Mouse (Mus musculus): ENCODE data around the gene Ankfn1. TPM values are rescaled to one million over a fixed set of nuclear protein-coding genes. Genes with fewer than 3 reads are reported as not detected.

Gene Ankfn1
- 2.0 and 2.1 TPM in 2 replicates for polyA plus RNA-seq (2014; fragmentation: Nextera tagmentation; extraction: Ambion mirVana)

- no peak for TF ChIP-seq CTCF (IDR thresholded peaks at IDR 0.05; ENCODE audit: low read depth)
- Histone ChIP-seq H3K9ac (no peak within 1 kb of the TSS), H3K27me3 (ENCODE audit: insufficient read depth, low read length) (no peaks in the 10 kb centered on the region), H3K4me3 (ENCODE audit: low read depth, low read length) (no peak within 1 kb of the TSS), H3K36me3 (ENCODE audit: insufficient read depth) (no peaks in the 10 kb centered on the region), H3K9me3 (ENCODE audit: low read depth, low read length) (no peaks in the 10 kb centered on the region), H3K4me1 (ENCODE audit: insufficient read depth) (no peaks in the 10 kb centered on the region), H3K27ac (ENCODE audit: low read depth) (no peak within 1 kb of the TSS), H3K4me2 (no peak within 1 kb of the TSS)
- WGBS: 39% methylated on average over 7 of the region's 7 CpGs
- DNase-seq (no peak), ATAC-seq (ENCODE audit: insufficient read depth) (no peak)
These were observed at the start of gene Ankfn1 for GRCm38 (mm10) chr11:89777431-89777830. Gene Ankfn1, minus strand, starts transcription at chr11:89777653.

DNA sequence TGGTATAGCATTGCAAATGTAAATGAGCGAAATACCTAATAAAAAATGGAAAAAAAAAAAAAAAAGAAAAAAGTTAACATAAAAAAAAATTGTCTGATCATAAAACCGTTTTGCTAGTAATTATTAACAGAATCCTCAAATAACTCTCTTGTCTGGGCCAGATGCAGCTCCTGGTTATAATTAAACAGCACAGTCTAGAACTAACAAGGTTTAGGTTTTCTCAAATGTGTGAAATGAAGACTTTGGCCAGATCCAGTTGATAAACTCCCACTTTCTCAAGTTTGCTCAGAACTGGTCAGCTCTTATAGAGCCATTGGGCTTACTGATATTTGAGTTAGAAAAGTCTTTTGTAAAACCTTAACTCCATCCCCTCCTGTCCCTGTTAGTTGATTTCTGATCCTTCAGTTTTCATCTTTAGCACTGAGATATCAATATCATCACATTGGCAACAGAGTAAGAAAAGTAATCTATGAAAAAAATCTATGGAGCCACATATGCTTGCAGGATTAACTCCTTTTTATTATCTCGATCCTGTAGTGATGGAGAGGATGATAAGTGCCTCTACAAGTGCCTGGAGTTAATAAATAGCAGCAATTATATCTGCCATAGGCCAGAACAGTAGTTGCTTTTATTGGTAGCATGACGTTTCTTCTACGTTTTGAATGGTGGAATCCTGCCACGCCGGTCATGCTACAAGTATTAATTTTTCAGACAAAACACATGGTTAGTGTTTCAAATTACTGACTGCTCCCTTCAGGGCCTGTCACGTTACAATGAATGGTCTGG is 46.4 kb upstream of the Ankfn1 start:
- H3K4me2 ChIP-seq: no peak overlapping the region
- H3K36me3 ChIP-seq (ENCODE audit: insufficient read depth): no peaks in the 10 kb centered on the region
- H3K9ac ChIP-seq: no peak overlapping the region
- no peaks in the 10 kb centered on the region for H3K4me1 ChIP-seq (ENCODE audit: insufficient read depth)
- H3K27ac ChIP-seq (ENCODE audit: low read depth): 0 out of 2 replicates have a peak overlapping the region, but pooled peaks have one; percentile 5
- H3K9me3 ChIP-seq (ENCODE audit: low read depth, low read length): no peaks in the 10 kb centered on the region
- WGBS: 59% methylated on average over 8 of the region's 8 CpGs
- no peak for TF ChIP-seq CTCF (IDR thresholded peaks at IDR 0.05; ENCODE audit: low read depth)
- no peak overlapping the region for H3K4me3 ChIP-seq (ENCODE audit: low read depth, low read length)
- DNase-seq: peak; percentile 49
- H3K27me3 ChIP-seq (ENCODE audit: insufficient read depth, low read length): no peaks in the 10 kb centered on the region
- no peak for ATAC-seq (ENCODE audit: insufficient read depth)

DNA sequence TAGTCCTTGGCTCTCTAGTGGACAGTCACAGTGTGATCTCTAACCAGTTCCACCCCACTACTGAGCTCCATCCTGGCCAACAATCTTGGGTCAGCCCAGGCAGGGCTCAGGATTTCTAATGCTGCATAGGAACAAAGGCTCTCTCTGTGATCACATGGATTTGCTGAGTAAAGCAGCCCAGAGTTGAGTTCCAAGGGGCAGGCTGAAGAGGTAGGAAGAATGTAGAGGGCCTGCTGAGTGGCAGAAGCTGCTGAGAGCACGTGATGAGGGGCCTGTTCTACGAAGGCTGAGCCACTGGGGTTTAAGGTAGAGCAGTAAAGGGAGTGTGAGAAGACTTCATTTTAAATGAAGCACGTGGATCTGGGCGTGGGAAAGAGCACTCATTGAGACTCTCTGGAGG is 41.1 kb upstream of the Ankfn1 start:
- peak; percentile 95 for ATAC-seq (ENCODE audit: insufficient read depth)
- H3K4me2 ChIP-seq: no peak overlapping the region
- H3K36me3 ChIP-seq (ENCODE audit: insufficient read depth): no peaks in the 10 kb centered on the region
- peak; percentile 66 for DNase-seq
- H3K9me3 ChIP-seq (ENCODE audit: low read depth, low read length): no peaks in the 10 kb centered on the region
- no peak overlapping the region for H3K4me3 ChIP-seq (ENCODE audit: low read depth, low read length)
- H3K27me3 ChIP-seq (ENCODE audit: insufficient read depth, low read length): no peaks in the 10 kb centered on the region
- TF ChIP-seq CTCF (IDR thresholded peaks at IDR 0.05; ENCODE audit: low read depth): no peak
- H3K27ac ChIP-seq (ENCODE audit: low read depth): peak overlapping the region; percentile 69
- no peaks in the 10 kb centered on the region for H3K4me1 ChIP-seq (ENCODE audit: insufficient read depth)
- no peak overlapping the region for H3K9ac ChIP-seq
- 46% methylated on average over 4 of the region's 4 CpGs for WGBS

- Histone ChIP-seq H3K9me3 (ENCODE audit: low read depth, low read length) (no peaks in the 10 kb centered on the region), H3K36me3 (ENCODE audit: insufficient read depth) (no peaks in the 10 kb centered on the region), H3K4me3 (ENCODE audit: low read depth, low read length) (no peak overlapping the region), H3K9ac (no peak overlapping the region), H3K4me1 (ENCODE audit: insufficient read depth) (no peaks in the 10 kb centered on the region), H3K27me3 (ENCODE audit: insufficient read depth, low read length) (no peaks in the 10 kb centered on the region), H3K27ac (ENCODE audit: low read depth) (no peak overlapping the region), H3K4me2 (no peak overlapping the region)
- no peak for TF ChIP-seq CTCF (IDR thresholded peaks at IDR 0.05; ENCODE audit: low read depth)
- DNase-seq (no peak), ATAC-seq (ENCODE audit: insufficient read depth) (no peak)
- WGBS: 72% methylated on average over 1 of the region's 1 CpGs
These were observed 34.0 kb upstream of the Ankfn1 start for GRCm38 (mm10) chr11:89811403-89811802.

- Histone ChIP-seq H3K36me3 (ENCODE audit: insufficient read depth) (no peaks in the 10 kb centered on the region), H3K9me3 (ENCODE audit: low read depth, low read length) (no peaks in the 10 kb centered on the region), H3K27me3 (ENCODE audit: insufficient read depth, low read length) (no peaks in the 10 kb centered on the region), H3K27ac (ENCODE audit: low read depth) (no peak overlapping the region), H3K9ac (no peak overlapping the region), H3K4me1 (ENCODE audit: insufficient read depth) (peaks cover 8% of the 10 kb centered on the region; the same call in 1 of the 2 replicates), H3K4me3 (ENCODE audit: low read depth, low read length) (no peak overlapping the region), H3K4me2 (no peak overlapping the region)
- DNase-seq (peak; percentile 22), ATAC-seq (ENCODE audit: insufficient read depth) (no peak)
- no peak for TF ChIP-seq CTCF (IDR thresholded peaks at IDR 0.05; ENCODE audit: low read depth)
- 41% methylated on average over 11 of the region's 11 CpGs for WGBS
These were observed 30.5 kb upstream of the Ankfn1 start for GRCm38 (mm10) chr11:89807998-89808397.

DNA sequence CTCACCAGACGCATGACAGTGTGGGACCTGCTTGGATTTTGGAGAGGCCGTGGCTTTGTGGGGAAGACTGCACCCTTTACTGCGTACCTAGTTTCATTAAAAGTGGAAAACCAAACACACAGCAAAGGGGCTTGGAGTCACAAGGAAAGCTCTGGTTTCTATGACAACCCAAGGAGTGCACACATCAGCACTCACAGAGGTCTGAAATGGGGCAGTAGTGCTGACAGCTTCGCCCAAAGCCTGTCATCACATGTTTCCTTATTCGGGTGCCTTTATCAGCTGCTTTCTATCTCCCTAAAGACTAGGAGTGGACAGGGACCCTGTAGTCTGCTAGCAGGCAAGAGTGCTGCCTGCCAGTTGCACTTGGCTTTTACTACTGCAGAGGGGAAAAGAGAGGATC is 27.4 kb upstream of the Ankfn1 start:
- WGBS: 10% methylated on average over 5 of the region's 5 CpGs
- Histone ChIP-seq H3K4me2 (no peak overlapping the region), H3K27ac (ENCODE audit: low read depth) (no peak overlapping the region), H3K9ac (no peak overlapping the region), H3K9me3 (ENCODE audit: low read depth, low read length) (no peaks in the 10 kb centered on the region), H3K4me3 (ENCODE audit: low read depth, low read length) (no peak overlapping the region), H3K36me3 (ENCODE audit: insufficient read depth) (no peaks in the 10 kb centered on the region), H3K4me1 (ENCODE audit: insufficient read depth) (peaks cover 8% of the 10 kb centered on the region; the same call in 1 of the 2 replicates), H3K27me3 (ENCODE audit: insufficient read depth, low read length) (no peaks in the 10 kb centered on the region)
- ATAC-seq (ENCODE audit: insufficient read depth) (peak; percentile 60; the same call in 1 of the 2 replicates), DNase-seq (peak; percentile 45)
- no peak for TF ChIP-seq CTCF (IDR thresholded peaks at IDR 0.05; ENCODE audit: low read depth)

GRCm38 (mm10) chr11:89803974-89804373 is 26.5 kb upstream of the Ankfn1 start:
- ATAC-seq (ENCODE audit: insufficient read depth) (no peak), DNase-seq (no peak)
- no peak overlapping the region for H3K27ac ChIP-seq (ENCODE audit: low read depth)
- no peak overlapping the region for H3K4me2 ChIP-seq
- TF ChIP-seq CTCF (IDR thresholded peaks at IDR 0.05; ENCODE audit: low read depth): no peak
- no peaks in the 10 kb centered on the region for H3K9me3 ChIP-seq (ENCODE audit: low read depth, low read length)
- no peak overlapping the region for H3K9ac ChIP-seq
- H3K27me3 ChIP-seq (ENCODE audit: insufficient read depth, low read length): no peaks in the 10 kb centered on the region
- no peaks in the 10 kb centered on the region for H3K36me3 ChIP-seq (ENCODE audit: insufficient read depth)
- H3K4me1 ChIP-seq (ENCODE audit: insufficient read depth): peaks cover 8% of the 10 kb centered on the region; the same call in 1 of the 2 replicates
- WGBS: 71% methylated on average over 5 of the region's 5 CpGs
- no peak overlapping the region for H3K4me3 ChIP-seq (ENCODE audit: low read depth, low read length)
